Mouse (Mus musculus): ENCODE data around the gene Helb. TPM values are rescaled to one million over a fixed set of nuclear protein-coding genes. Genes with fewer than 3 reads are reported as not detected.
A peak's percentile ranks its signal among the peaks of the same experiment; 100 is the strongest.

Gene Helb
- polyA plus RNA-seq (2015; fragmentation: Nextera tagmentation; extraction: Ambion mirVana): 11.3 and 11.4 TPM in 2 replicates

- peaks cover 7% of the 10 kb centered on the region for H3K4me1 ChIP-seq
- ATAC-seq (ENCODE audit: insufficient number of reproducible peaks, insufficient read depth, low FRiP score, low TSS enrichment, low read depth): peak; percentile 95
- H3K9ac ChIP-seq: peak within 1 kb of the TSS; percentile 82
- H3K4me2 ChIP-seq: peak within 1 kb of the TSS; percentile 79
- WGBS: under 1% methylated on average over 55 of the region's 55 CpGs
- no peaks in the 10 kb centered on the region for H3K27me3 ChIP-seq
- H3K4me3 ChIP-seq: peak within 1 kb of the TSS; percentile 68
- peak within 1 kb of the TSS; percentile 82 for H3K27ac ChIP-seq
- no peaks in the 10 kb centered on the region for H3K9me3 ChIP-seq
- peaks cover 13% of the 10 kb centered on the region for H3K36me3 ChIP-seq
Observed at GRCm38 (mm10) chr10:120112507-120113396, at the start of gene Helb. Gene Helb, minus strand, starts transcription at chr10:120112987.

- H3K36me3 ChIP-seq: no peaks in the 10 kb centered on the region
- no peak for ATAC-seq (ENCODE audit: insufficient number of reproducible peaks, insufficient read depth, low FRiP score, low TSS enrichment, low read depth)
- H3K27me3 ChIP-seq: no peaks in the 10 kb centered on the region
- WGBS: 75% methylated on average over 9 of the region's 9 CpGs
- no peaks in the 10 kb centered on the region for H3K4me1 ChIP-seq
- H3K9ac ChIP-seq: no peak overlapping the region
- no peaks in the 10 kb centered on the region for H3K9me3 ChIP-seq
- no peak overlapping the region for H3K4me3 ChIP-seq
- no peak overlapping the region for H3K27ac ChIP-seq
- H3K4me2 ChIP-seq: no peak overlapping the region
Observed at GRCm38 (mm10) chr10:120160533-120160932, 47.7 kb upstream of the Helb start.

DNA sequence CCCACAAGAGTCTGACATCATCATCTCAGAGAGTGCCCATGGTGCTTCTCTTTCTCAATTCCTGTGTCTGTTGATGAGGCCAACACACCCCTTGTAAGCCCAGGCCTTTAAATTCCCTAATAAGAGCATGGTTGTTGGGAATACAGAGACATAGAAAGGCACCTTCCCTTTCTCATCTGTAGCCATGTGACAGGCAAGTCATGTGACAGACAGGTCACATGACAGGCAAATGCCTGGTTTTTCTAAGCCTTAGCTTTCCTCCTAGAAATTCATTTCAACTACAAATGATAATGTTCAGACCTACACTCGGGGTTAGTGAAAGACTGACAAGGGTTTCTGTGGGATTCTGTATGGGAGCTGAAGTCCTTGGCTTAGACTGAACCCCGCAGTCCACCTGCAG, 41.1 kb upstream of the Helb start:
- no peak for ATAC-seq (ENCODE audit: insufficient number of reproducible peaks, insufficient read depth, low FRiP score, low TSS enrichment, low read depth)
- H3K9ac ChIP-seq: no peak overlapping the region
- H3K4me1 ChIP-seq: no peaks in the 10 kb centered on the region
- H3K27ac ChIP-seq: no peak overlapping the region
- WGBS: 84% methylated on average over 2 of the region's 2 CpGs
- H3K9me3 ChIP-seq: peaks cover 3% of the 10 kb centered on the region; the same call in 1 of the 2 replicates
- H3K27me3 ChIP-seq: no peaks in the 10 kb centered on the region
- no peak overlapping the region for H3K4me3 ChIP-seq
- no peaks in the 10 kb centered on the region for H3K36me3 ChIP-seq
- H3K4me2 ChIP-seq: no peak overlapping the region

DNA sequence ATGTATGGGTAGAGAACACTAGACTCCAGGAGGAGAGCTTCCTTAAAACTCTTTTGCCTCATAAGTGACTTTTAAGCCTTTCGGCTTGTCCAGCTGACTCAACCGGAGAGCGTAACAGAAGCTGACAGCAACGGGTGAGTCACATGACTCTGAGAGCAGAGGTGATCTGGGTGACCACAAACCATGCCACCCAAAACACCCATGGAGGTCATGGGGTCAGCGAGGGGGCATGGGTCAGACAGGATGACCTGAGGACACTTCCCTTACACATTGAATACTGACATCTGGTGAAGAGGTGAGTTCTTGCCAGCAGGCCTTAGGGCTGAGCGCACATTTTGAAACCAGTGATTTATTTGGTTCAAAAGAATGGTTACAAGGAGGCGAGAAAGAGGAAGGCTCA, 38.9 kb upstream of the Helb start:
- Histone ChIP-seq H3K9ac (no peak overlapping the region), H3K9me3 (peaks cover 3% of the 10 kb centered on the region; the same call in 1 of the 2 replicates), H3K36me3 (no peaks in the 10 kb centered on the region), H3K27me3 (no peaks in the 10 kb centered on the region), H3K4me3 (no peak overlapping the region), H3K27ac (no peak overlapping the region), H3K4me2 (no peak overlapping the region), H3K4me1 (no peaks in the 10 kb centered on the region)
- WGBS: 88% methylated on average over 7 of the region's 7 CpGs
- no peak for ATAC-seq (ENCODE audit: insufficient number of reproducible peaks, insufficient read depth, low FRiP score, low TSS enrichment, low read depth)

DNA sequence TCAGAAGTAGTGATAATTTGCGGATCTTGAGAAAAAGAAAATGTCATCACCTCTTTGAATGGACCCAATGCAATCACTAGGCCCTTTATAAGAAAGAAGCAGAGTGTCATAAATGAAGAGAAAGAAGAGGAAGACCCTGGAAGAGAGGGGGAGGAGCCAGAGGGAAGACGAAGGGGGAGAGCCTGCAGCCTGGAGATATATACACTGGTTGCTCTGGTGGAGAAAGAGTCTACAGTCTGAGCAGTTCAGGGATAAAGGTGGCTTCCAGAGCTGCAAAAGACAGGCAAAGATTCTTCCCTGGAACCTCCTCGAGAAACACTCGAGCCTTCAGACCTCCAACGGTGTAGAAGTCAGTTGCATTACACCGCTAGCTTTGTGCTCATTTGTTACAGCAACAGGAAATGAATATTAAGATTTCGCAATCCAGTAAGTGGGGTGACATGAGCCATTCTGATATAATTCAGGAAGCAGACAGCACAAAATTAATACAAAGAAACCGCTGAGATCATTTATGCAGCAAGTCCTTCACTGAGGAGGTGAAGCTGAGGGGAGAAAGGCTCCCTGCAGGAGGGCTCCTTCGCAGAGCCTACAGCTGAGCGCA, 28.2 kb upstream of the Helb start:
- Histone ChIP-seq H3K36me3 (peaks cover 9% of the 10 kb centered on the region), H3K9ac (no peak overlapping the region), H3K27ac (no peak overlapping the region), H3K9me3 (peaks cover 19% of the 10 kb centered on the region), H3K4me2 (no peak overlapping the region), H3K27me3 (no peaks in the 10 kb centered on the region), H3K4me3 (no peak overlapping the region), H3K4me1 (no peaks in the 10 kb centered on the region)
- 72% methylated on average over 10 of the region's 10 CpGs for WGBS
- no peak for ATAC-seq (ENCODE audit: insufficient number of reproducible peaks, insufficient read depth, low FRiP score, low TSS enrichment, low read depth)

- H3K27me3 ChIP-seq: no peaks in the 10 kb centered on the region
- 65% methylated on average over 4 of the region's 4 CpGs for WGBS
- H3K4me1 ChIP-seq: no peaks in the 10 kb centered on the region
- no peak for ATAC-seq (ENCODE audit: insufficient number of reproducible peaks, insufficient read depth, low FRiP score, low TSS enrichment, low read depth)
- peaks cover 9% of the 10 kb centered on the region for H3K36me3 ChIP-seq
- H3K27ac ChIP-seq: no peak overlapping the region
- peaks cover 17% of the 10 kb centered on the region for H3K9me3 ChIP-seq
- H3K4me2 ChIP-seq: no peak overlapping the region
- no peak overlapping the region for H3K4me3 ChIP-seq
- no peak overlapping the region for H3K9ac ChIP-seq
Observed at GRCm38 (mm10) chr10:120140193-120140592, 27.4 kb upstream of the Helb start.

DNA sequence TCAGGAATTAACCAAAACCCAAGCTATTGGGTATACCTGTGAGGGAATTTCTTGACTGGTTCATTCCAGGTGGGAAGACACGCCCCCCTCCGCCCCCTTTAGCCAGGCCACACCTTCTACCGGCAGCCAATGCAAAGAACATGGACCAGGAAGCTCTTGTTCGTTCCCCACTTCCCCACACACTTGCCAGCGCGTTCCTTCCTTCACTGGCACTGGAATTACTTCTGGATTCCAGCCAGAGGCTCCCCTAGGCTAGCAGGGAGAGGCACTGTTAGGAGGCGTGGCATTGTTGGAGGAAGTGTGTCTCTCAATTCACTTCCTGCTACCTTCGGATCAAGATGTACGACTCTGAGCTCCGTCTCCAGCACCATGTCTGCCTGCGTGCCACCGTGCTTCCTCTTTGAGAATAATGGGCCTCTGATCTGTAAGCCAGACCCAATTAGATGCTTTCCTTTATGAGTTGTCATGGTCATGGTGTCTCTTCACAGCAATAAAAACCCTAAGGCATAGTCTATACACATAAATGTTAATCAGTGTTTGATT, 23.3 kb upstream of the Helb start:
- no peak overlapping the region for H3K4me3 ChIP-seq
- no peak for ATAC-seq (ENCODE audit: insufficient number of reproducible peaks, insufficient read depth, low FRiP score, low TSS enrichment, low read depth)

DNA sequence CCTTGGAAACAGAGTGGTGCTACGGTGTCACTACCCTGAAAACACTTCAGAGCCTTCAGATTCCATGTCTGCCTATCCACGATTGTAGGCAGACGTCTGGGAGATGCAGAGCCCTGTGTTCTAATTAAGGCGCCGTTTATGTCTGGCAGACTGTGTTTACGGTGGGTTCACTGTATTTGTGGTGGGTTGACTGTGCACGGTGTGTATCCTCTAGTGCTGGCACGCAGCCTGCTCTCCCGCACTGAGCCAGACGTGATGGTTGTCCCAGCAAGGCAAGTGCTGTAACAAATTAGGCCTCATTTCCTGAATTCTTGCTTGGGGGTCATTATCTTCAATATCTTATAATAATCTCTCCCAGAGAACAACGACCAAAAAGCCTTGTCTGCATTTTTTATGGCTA, 20.9 kb upstream of the Helb start:
- no peak overlapping the region for H3K27ac ChIP-seq
- H3K36me3 ChIP-seq: no peaks in the 10 kb centered on the region
- peaks cover 8% of the 10 kb centered on the region for H3K4me1 ChIP-seq
- H3K27me3 ChIP-seq: 0 out of 2 replicates have a peak, but pooled peaks cover 5% of the 10 kb centered on the region
- no peak for ATAC-seq (ENCODE audit: insufficient number of reproducible peaks, insufficient read depth, low FRiP score, low TSS enrichment, low read depth)
- H3K4me2 ChIP-seq: no peak overlapping the region
- whole genome bisulfite sequencing: 32% methylated on average over 11 of the region's 11 CpGs
- H3K4me3 ChIP-seq: no peak overlapping the region
- H3K9ac ChIP-seq: no peak overlapping the region
- H3K9me3 ChIP-seq: no peaks in the 10 kb centered on the region

More for the DNA sequence above, 23.3 kb upstream of the Helb start:
- Histone ChIP-seq H3K36me3 (no peaks in the 10 kb centered on the region), H3K4me1 (peaks cover 8% of the 10 kb centered on the region), H3K4me2 (no peak overlapping the region), H3K9me3 (no peaks in the 10 kb centered on the region), H3K27ac (no peak overlapping the region), H3K9ac (no peak overlapping the region), H3K27me3 (no peaks in the 10 kb centered on the region)
- 87% methylated on average over 12 of the region's 12 CpGs for WGBS

GRCm38 (mm10) chr10:120130621-120131020, 17.8 kb upstream of the Helb start:
- Histone ChIP-seq H3K27me3 (peaks cover 5% of the 10 kb centered on the region; the same call in 1 of the 2 replicates), H3K27ac (no peak overlapping the region), H3K4me3 (no peak overlapping the region), H3K9me3 (no peaks in the 10 kb centered on the region), H3K4me1 (peaks cover 8% of the 10 kb centered on the region), H3K9ac (no peak overlapping the region), H3K4me2 (no peak overlapping the region), H3K36me3 (no peaks in the 10 kb centered on the region)
- ATAC-seq (ENCODE audit: insufficient number of reproducible peaks, insufficient read depth, low FRiP score, low TSS enrichment, low read depth): no peak
- WGBS: 58% methylated on average over 16 of the region's 16 CpGs

- no peaks in the 10 kb centered on the region for H3K9me3 ChIP-seq
- peaks cover 5% of the 10 kb centered on the region; the same call in 1 of the 2 replicates for H3K27me3 ChIP-seq
- H3K4me3 ChIP-seq: no peak overlapping the region
- no peaks in the 10 kb centered on the region for H3K36me3 ChIP-seq
- H3K4me1 ChIP-seq: peaks cover 5% of the 10 kb centered on the region
- no peak for ATAC-seq (ENCODE audit: insufficient number of reproducible peaks, insufficient read depth, low FRiP score, low TSS enrichment, low read depth)
- WGBS: 47% methylated on average over 13 of the region's 13 CpGs
- H3K27ac ChIP-seq: no peak overlapping the region
- H3K9ac ChIP-seq: no peak overlapping the region
- H3K4me2 ChIP-seq: no peak overlapping the region
Observed at GRCm38 (mm10) chr10:120128601-120129277, 16.0 kb upstream of the Helb start.

DNA sequence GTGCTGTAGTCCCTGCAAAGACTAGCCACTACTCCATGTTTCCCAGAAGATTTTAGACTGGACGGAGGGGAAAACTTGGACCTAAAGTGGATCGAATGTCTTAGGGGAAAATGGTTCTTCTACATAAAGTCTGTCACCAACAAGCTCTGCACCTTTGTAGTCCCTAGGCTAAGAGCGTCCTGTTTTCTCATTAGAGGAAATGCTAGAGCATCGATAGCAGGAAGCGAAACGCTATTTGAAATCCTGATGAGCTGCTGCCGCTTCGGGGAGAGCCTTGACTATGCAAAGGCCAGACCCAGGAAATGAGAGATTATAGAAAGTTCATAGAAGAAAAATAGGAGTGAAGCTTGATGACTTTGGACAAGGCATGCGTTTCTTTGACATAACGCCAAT, 12.7 kb upstream of the Helb start:
- ATAC-seq (ENCODE audit: insufficient number of reproducible peaks, insufficient read depth, low FRiP score, low TSS enrichment, low read depth): no peak
- no peaks in the 10 kb centered on the region for H3K9me3 ChIP-seq
- H3K4me2 ChIP-seq: no peak overlapping the region
- H3K4me1 ChIP-seq: no peaks in the 10 kb centered on the region
- H3K36me3 ChIP-seq: no peaks in the 10 kb centered on the region
- H3K27ac ChIP-seq: no peak overlapping the region
- WGBS: 73% methylated on average over 10 of the region's 10 CpGs
- no peak overlapping the region for H3K4me3 ChIP-seq
- peaks cover 5% of the 10 kb centered on the region; the same call in 1 of the 2 replicates for H3K27me3 ChIP-seq
- H3K9ac ChIP-seq: no peak overlapping the region
